Mouse (Mus musculus) lung, postnatal 14 days (tissue): ENCODE results near the gene Fam189a1.

Experiments
- DNase-seq: peaks from one replicate; pipeline ENCODE4 v3.0.0; 2021

Gene Fam189a1

GRCm38 (mm10) chr7:64791145-64791544 is 365.2 kb downstream of the Fam189a1 start:
- no peak for DNase-seq

GRCm38 (mm10) chr7:64785040-64785439 is 371.3 kb downstream of the Fam189a1 start:
- DNase-seq, result no peak

GRCm38 (mm10) chr7:64779501-64779900 is 376.9 kb downstream of the Fam189a1 start:
- no peak for DNase-seq

GRCm38 (mm10) chr7:64776708-64777489 is 379.5 kb downstream of the Fam189a1 start:
- peak; percentile 43 for DNase-seq

GRCm38 (mm10) chr7:64773465-64773864 is 382.9 kb downstream of the Fam189a1 start:
- DNase-seq, result no peak

- no peak for DNase-seq
These were observed 385.5 kb downstream of the Fam189a1 start for GRCm38 (mm10) chr7:64770779-64771390.

- no peak for DNase-seq
These were observed 386.6 kb downstream of the Fam189a1 start for GRCm38 (mm10) chr7:64769768-64770167.

GRCm38 (mm10) chr7:64765595-64765994 is 390.8 kb downstream of the Fam189a1 start:
- DNase-seq, result no peak

GRCm38 (mm10) chr7:64755141-64755540 is 401.2 kb downstream of the Fam189a1 start:
- DNase-seq, result no peak

- no peak for DNase-seq
These were observed 402.2 kb downstream of the Fam189a1 start for GRCm38 (mm10) chr7:64754161-64754560.

- DNase-seq, result no peak
These were observed 402.7 kb downstream of the Fam189a1 start for GRCm38 (mm10) chr7:64753678-64754077.

- no peak for DNase-seq
These were observed 404.2 kb downstream of the Fam189a1 start for GRCm38 (mm10) chr7:64752133-64752532.

- DNase-seq, result peak; percentile 62
These were observed 404.9 kb downstream of the Fam189a1 start for GRCm38 (mm10) chr7:64751465-64751864.

- DNase-seq, result no peak
These were observed 412.8 kb downstream of the Fam189a1 start for GRCm38 (mm10) chr7:64743610-64744009.

GRCm38 (mm10) chr7:64741333-64742307 is 414.8 kb downstream of the Fam189a1 start:
- DNase-seq, result peak; percentile 83

- no peak for DNase-seq
These were observed 417.2 kb downstream of the Fam189a1 start for GRCm38 (mm10) chr7:64739131-64739530.

GRCm38 (mm10) chr7:64729785-64730184 is 426.6 kb downstream of the Fam189a1 start:
- peak; percentile 22 for DNase-seq

GRCm38 (mm10) chr7:64728816-64729215 is 427.6 kb downstream of the Fam189a1 start:
- peak; percentile 4 for DNase-seq

- DNase-seq, result no peak
These were observed 428.2 kb downstream of the Fam189a1 start for GRCm38 (mm10) chr7:64728181-64728591.

- no peak for DNase-seq
These were observed 430.2 kb downstream of the Fam189a1 start for GRCm38 (mm10) chr7:64725967-64726695.

GRCm38 (mm10) chr7:64724409-64724808 is 432.0 kb downstream of the Fam189a1 start:
- no peak for DNase-seq

- DNase-seq, result no peak
These were observed 433.1 kb downstream of the Fam189a1 start for GRCm38 (mm10) chr7:64723313-64723712.
